Mouse (Mus musculus) liver, postnatal 0 days (tissue): ENCODE results near the gene Gm9837.

Source experiments
- CTCF ChIP-seq: sonication (generic); IDR thresholded peaks from 2 replicates; pipeline ENCODE4 v1.5.1; 2016; ENCODE audit warnings: antibody characterized with exemption, low read depth
- EP300 ChIP-seq: IDR thresholded peaks from 2 replicates; pipeline ENCODE4 v1.6.1; 2016; ENCODE audit warnings: antibody characterized with exemption, low read depth, mild to moderate bottlenecking

DNA sequence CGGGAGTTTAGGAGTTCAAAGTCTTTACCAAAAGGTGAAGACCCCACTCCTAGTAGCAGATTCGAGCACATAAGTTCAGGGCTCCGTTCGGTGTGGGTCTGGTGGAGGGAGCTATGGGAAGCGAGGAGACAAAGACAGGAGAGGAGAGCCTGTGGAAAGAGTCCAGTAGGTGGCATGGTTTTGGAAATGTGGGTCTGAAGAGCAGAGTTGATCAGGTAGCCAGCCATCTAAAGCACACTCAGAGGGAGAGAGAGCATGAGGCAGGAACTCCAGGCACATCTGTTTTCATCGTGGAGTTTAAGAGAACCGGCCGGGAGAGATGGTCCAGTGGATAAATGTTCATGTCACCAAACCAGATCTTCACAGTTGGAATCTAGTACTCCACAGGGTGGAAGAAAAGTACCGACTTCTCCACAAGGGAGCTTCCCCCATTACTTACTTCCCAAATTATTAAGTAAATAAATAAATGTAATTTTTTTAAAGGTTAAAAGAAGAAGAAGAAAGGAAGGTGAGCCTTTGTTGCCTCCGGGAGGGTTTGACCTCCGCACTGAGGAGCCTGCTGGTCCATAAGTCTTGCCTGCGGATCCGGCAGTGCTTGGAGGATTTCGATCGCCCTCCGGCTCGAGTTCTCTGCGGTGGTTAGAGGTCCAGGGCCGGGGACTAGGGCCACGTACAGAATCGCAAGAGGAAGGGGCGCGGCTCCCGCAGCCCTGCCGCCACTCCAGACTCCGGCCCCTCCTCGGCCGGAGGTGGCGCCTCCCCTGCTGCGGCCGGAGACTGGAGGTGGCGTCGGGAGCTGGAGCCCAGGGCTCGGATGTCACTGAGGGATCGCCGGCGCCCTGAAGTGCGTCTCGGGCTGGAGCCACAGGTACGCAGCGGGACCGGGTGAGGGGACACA is 13.6 kb downstream of the Gm9837 start, which contains the start of the genes Gm10447 and Shroom1:
- TF ChIP-seq CTCF (peak; percentile 56), EP300 (no peak)
